Mouse (Mus musculus): ENCODE results near the gene Tmem101. TPM values are rescaled to one million over a fixed set of nuclear protein-coding genes. Genes with fewer than 3 reads are reported as not detected.
A peak's percentile ranks its signal among the peaks of the same experiment; 100 is the strongest.
"Not testable (repeated sequence)": the region's sequence is repeated elsewhere in the genome, so short reads cannot be mapped to it uniquely, and the experiment has no call there.

The Tmem101 gene
- polyA plus RNA-seq, 1 experiment from 2014 or later, result 17.6 TPM

GRCm38 (mm10) chr11:102159781-102160180 lies 3.6 kb upstream of the Tmem101 start:
- Histone ChIP-seq H3K9ac (replicated peaks; ENCODE audit: low read depth) (no peak overlapping the region), H3K4me2 (replicated peaks; ENCODE audit: low read depth, low read length) (no peak overlapping the region), H3K27ac (ENCODE audit: low read length) (no peak overlapping the region), H3K9me3 (ENCODE audit: low read length) (no peaks in the 10 kb centered on the region), H3K4me1 (ENCODE audit: insufficient read depth, low read depth, low read length) (0 out of 2 replicates have a peak, but pooled peaks cover 5% of the 10 kb centered on the region), H3K27me3 (replicated peaks; ENCODE audit: insufficient read depth, low read length) (no peaks in the 10 kb centered on the region), H3K4me3 (ENCODE audit: low read depth, low read length) (no peak overlapping the region), H3K36me3 (ENCODE audit: insufficient read depth, low read length) (peaks cover 6% of the 10 kb centered on the region; the same call in 1 of the 2 replicates)
- ATAC-seq (no peak), DNase-seq (ENCODE audit: low spot score) (no peak)
- TF ChIP-seq EP300 (IDR thresholded peaks at IDR 0.05) (no peak), CTCF (IDR thresholded peaks at IDR 0.05) (no peak)
- WGBS, result 69% methylated on average over 5 of the region's 5 CpGs

DNA sequence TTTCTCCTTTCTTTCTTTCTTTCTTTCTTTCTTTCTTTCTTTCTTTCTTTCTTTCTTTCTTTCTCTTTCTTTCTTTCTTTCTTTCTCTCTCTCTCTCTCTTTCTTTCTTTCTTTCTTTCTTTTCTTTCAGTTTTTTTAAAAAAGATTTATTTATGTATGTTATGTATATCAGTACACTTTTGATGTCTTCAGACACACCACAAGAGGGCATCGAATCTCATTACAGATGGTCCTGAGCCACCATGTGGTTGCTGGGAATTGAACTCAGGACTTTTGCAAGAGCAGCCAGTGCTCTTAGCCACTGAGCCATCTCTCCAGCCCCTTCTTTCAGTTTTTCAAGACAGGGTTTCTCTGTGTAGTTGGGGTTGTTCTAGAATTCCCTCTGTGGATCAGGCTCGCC lies 1.8 kb upstream of the Tmem101 start:
- H3K4me1 ChIP-seq (ENCODE audit: insufficient read depth, low read depth, low read length); H3K4me2 ChIP-seq (replicated peaks; ENCODE audit: low read depth, low read length); H3K4me3 ChIP-seq (ENCODE audit: low read depth, low read length); H3K9me3 ChIP-seq (ENCODE audit: low read length); H3K9ac ChIP-seq (replicated peaks; ENCODE audit: low read depth); H3K27ac ChIP-seq (ENCODE audit: low read length); DNase-seq (ENCODE audit: low spot score); ATAC-seq; H3K36me3 ChIP-seq (ENCODE audit: insufficient read depth, low read length); H3K27me3 ChIP-seq (replicated peaks; ENCODE audit: insufficient read depth, low read length): not testable (repeated sequence)
- WGBS, result 75% methylated on average over 2 of the region's 2 CpGs

- H3K27ac ChIP-seq (ENCODE audit: low read length), result no peak overlapping the region
- 5% methylated on average over 1 of the region's 1 CpGs for WGBS
- 0 out of 2 replicates have a peak, but pooled peaks cover 5% of the 10 kb centered on the region for H3K4me1 ChIP-seq (ENCODE audit: insufficient read depth, low read depth, low read length)
- no peak overlapping the region for H3K9ac ChIP-seq (replicated peaks; ENCODE audit: low read depth)
- TF ChIP-seq CTCF (IDR thresholded peaks at IDR 0.05), result no peak
- no peak overlapping the region for H3K4me2 ChIP-seq (replicated peaks; ENCODE audit: low read depth, low read length)
- DNase-seq (ENCODE audit: low spot score) (no peak), ATAC-seq (no peak)
- H3K27me3 ChIP-seq (replicated peaks; ENCODE audit: insufficient read depth, low read length), result no peaks in the 10 kb centered on the region
- no peaks in the 10 kb centered on the region for H3K9me3 ChIP-seq (ENCODE audit: low read length)
- no peaks in the 10 kb centered on the region for H3K36me3 ChIP-seq (ENCODE audit: insufficient read depth, low read length)
- H3K4me3 ChIP-seq (ENCODE audit: low read depth, low read length), result no peak overlapping the region
These were observed 534 bp upstream of the Tmem101 start for GRCm38 (mm10) chr11:102156786-102157089.

DNA sequence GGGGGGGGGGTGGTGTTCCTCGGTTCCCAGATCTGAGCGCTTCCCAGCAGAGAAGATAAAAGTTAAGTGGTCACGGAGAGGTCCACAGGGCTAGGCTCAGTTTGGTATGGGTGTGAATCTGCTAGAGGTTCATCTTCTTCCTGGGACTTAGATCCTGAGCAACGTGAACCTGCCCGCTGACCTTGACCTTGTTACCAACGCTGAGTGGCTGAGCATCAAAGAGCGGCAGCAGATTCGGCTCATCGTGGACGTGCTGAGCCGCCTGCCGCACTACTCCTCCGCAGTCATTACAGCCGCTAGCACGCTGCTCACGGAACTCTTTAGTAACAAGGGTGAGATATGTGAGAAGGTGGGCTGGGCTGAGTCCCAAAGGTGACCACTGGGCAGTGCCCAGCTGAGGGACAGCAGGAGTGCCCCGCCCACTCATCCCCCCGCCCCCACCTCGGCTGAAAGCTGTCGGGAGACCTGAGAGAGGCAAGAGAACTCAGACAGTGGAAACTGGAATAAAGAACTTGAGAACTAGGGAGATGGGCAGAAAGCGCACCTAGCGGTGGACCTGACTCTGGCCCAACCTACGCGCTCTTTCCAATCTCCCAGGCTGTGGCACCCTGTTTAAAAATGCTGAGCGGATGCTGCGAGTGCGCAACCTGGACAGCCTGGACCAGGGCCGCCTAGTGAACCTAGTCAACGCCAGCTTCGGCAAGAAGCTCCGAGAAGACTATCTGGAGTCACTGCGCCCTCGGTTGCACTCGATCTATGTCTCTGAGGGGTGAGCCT lies 8.8 kb downstream of the Tmem101 start:
- Histone ChIP-seq H3K27me3 (replicated peaks; ENCODE audit: insufficient read depth, low read length) (peaks cover 44% of the 10 kb centered on the region), H3K4me1 (ENCODE audit: insufficient read depth, low read depth, low read length) (no peaks in the 10 kb centered on the region), H3K27ac (ENCODE audit: low read length) (no peak overlapping the region), H3K4me3 (ENCODE audit: low read depth, low read length) (peak overlapping the region; percentile 5; the same call in 1 of the 2 replicates), H3K4me2 (replicated peaks; ENCODE audit: low read depth, low read length) (no peak overlapping the region), H3K9ac (replicated peaks; ENCODE audit: low read depth) (no peak overlapping the region), H3K9me3 (ENCODE audit: low read length) (no peaks in the 10 kb centered on the region), H3K36me3 (ENCODE audit: insufficient read depth, low read length) (no peaks in the 10 kb centered on the region)
- ATAC-seq (no peak; the same call in 1 of the 2 replicates), DNase-seq (ENCODE audit: low spot score) (no peak)
- 17% methylated on average over 34 of the region's 34 CpGs for WGBS
- no peak for TF ChIP-seq EP300 (IDR thresholded peaks at IDR 0.05)
- no peak; the same call in none of the 2 replicates for TF ChIP-seq CTCF (IDR thresholded peaks at IDR 0.05)

DNA sequence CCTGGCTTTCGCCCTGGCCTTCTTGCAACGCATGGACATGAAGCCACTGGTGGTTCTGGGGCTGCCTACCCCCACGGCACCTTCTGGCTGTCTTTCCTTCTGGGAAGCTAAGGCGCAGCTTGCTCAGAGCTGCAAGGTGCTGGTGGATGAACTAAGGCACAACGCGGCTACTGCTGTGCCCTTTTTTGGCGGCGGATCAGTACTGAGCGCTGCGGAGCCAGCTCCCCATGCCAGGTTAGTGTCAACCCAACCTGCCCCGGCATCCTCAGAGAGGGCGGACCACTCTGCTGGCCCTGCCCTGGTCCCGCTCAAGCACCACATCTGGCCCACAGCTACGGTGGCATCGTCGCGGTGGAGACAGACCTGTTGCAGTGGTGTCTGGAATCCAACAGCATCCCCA lies 9.7 kb downstream of the Tmem101 start:
- Histone ChIP-seq H3K4me2 (replicated peaks; ENCODE audit: low read depth, low read length) (no peak overlapping the region), H3K9ac (replicated peaks; ENCODE audit: low read depth) (no peak overlapping the region), H3K4me3 (ENCODE audit: low read depth, low read length) (no peak overlapping the region), H3K27ac (ENCODE audit: low read length) (no peak overlapping the region), H3K4me1 (ENCODE audit: insufficient read depth, low read depth, low read length) (no peaks in the 10 kb centered on the region), H3K27me3 (replicated peaks; ENCODE audit: insufficient read depth, low read length) (peaks cover 44% of the 10 kb centered on the region), H3K36me3 (ENCODE audit: insufficient read depth, low read length) (no peaks in the 10 kb centered on the region), H3K9me3 (ENCODE audit: low read length) (no peaks in the 10 kb centered on the region)
- no peak for ATAC-seq
- no peak for TF ChIP-seq EP300 (IDR thresholded peaks at IDR 0.05)
- no peak for TF ChIP-seq CTCF (IDR thresholded peaks at IDR 0.05)
- WGBS, result 14% methylated on average over 17 of the region's 17 CpGs
- no peak for DNase-seq (ENCODE audit: low spot score)

DNA sequence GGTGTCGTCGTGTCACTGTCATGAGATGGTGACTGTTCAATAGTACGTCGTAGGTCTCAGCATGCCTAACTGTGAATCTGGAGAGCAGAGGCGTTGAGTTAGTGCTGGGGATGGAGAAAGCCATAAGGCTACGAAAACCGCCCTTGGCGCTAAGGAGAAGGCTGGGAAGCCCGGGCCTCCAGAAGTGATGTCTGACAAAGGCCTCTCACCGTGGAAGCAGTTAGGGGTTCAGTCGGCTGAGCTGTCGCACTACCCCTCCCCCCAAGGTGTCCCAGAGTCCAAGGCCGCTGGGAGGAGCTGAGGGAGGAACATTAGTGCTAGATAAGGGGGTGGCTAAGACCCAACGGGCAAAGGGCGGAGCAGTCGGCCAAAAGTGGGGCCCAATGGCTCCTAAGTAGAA lies 10.2 kb downstream of the Tmem101 start:
- Histone ChIP-seq H3K9me3 (ENCODE audit: low read length) (no peaks in the 10 kb centered on the region), H3K4me3 (ENCODE audit: low read depth, low read length) (peak overlapping the region; percentile 10; the same call in 1 of the 2 replicates), H3K4me1 (ENCODE audit: insufficient read depth, low read depth, low read length) (no peaks in the 10 kb centered on the region), H3K27ac (ENCODE audit: low read length) (no peak overlapping the region), H3K9ac (replicated peaks; ENCODE audit: low read depth) (no peak overlapping the region), H3K36me3 (ENCODE audit: insufficient read depth, low read length) (no peaks in the 10 kb centered on the region), H3K4me2 (replicated peaks; ENCODE audit: low read depth, low read length) (peak overlapping the region; percentile 30; the same call in 1 of the 2 replicates), H3K27me3 (replicated peaks; ENCODE audit: insufficient read depth, low read length) (peaks cover 44% of the 10 kb centered on the region)
- WGBS, result 5% methylated on average over 16 of the region's 16 CpGs
- no peak for DNase-seq (ENCODE audit: low spot score)
- no peak for TF ChIP-seq CTCF (IDR thresholded peaks at IDR 0.05)
- no peak for TF ChIP-seq EP300 (IDR thresholded peaks at IDR 0.05)
- no peak for ATAC-seq

Measured in lung, postnatal 0 days (tissue).